Mouse (Mus musculus) layer of hippocampus, adult 8-10 months (tissue): ENCODE data around the gene Gprin1. TPM values are rescaled to one million over a fixed set of nuclear protein-coding genes. Genes with fewer than 3 reads are reported as not detected.

Source experiments
- DNase-seq, 2 experiments: peaks; one replicate each; pipeline ENCODE4 v3.0.0; 2022; ENCODE audit warnings: low spot score in 2 of 2
- total RNA-seq, 4 experiments: library from RNA; stranded (reverse); gene quantifications; 2 replicates each; pipeline ENCODE4 v1.2.4; 2022

Gene Gprin1
- total RNA-seq, 4 experiments from 2014 or later = 123 to 141 (median 132) TPM

DNA sequence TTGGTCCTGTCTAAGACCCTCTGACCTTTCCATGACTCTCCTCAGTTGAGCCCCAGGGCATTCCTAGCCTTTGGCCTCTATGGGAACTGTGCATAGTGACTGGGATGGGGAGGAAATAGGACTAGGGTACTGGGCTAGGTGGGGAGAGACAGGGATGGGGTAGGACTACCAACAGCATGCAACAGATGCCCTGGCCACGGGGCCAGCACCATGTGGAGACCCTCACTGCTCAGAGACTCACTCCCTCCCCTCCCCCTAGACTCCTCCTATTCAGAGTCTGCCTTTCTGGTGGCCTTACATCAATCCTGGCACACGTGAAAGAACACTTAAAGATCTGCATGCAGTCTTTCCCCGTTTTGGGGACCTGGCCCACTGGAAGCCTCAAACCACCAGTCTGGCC, 12.7 kb downstream of the Gprin1 start:
- no peak for DNase-seq

DNA sequence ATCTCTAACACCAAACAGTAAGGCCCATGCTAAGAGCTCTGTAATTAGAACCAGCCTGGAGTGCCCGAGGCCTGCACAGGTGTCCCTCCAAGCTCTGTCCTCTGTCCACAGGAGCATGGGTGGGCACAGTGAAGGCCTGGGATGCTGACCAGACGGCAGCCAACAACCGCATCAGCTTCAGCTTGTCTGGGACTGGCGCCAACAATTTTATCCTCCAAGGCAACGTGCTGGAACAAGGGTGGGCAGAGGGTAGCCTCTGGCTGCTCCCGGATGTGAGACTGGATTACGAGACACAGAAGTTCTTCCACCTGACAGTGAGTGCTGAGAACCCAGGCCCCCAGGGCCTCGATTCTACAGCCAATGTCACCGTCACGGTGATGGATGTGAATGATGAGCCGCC, 23.5 kb downstream of the Gprin1 start:
- DNase-seq = no peak

DNA sequence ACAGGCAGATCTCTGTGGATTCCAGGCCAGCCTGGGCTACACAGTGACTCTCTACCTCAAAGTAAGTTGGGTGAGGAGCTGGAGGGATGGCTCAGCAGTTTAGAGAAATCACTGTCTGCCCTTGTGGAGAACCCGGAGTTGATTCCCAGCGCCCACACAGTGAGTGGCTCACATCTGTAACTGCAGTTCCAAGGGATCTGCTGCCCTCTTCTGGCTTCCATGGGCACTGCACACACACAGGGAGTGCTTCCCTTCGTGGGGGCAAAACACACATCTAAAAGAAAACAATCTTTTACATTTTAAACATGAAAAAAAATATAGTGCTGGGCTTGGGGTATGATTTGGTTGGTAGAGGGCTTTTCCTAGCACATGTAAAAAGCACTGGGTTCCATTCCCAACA, 26.5 kb downstream of the Gprin1 start:
- DNase-seq = no peak

DNA sequence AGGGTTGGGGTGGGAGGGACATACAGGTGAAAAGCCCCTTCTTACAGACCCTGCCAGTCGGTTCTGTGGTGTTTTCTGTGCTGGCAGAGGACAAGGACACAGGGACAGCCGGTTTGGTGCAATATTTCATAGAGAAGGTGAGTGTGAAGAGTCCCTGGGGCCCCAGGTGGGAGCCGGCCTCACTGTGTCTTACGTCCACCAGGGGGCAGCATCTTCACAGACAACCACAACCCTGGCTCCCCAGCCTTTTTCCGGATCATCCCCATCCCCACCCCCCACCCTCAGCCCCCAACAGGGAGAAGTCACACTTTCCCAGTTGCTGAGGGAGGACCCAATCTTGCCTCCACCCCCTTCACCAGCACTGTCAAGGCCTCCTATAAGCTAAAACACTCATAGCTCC, 32.8 kb downstream of the Gprin1 start:
- peak in 1 of 2 experiments; percentile 62 for DNase-seq

DNA sequence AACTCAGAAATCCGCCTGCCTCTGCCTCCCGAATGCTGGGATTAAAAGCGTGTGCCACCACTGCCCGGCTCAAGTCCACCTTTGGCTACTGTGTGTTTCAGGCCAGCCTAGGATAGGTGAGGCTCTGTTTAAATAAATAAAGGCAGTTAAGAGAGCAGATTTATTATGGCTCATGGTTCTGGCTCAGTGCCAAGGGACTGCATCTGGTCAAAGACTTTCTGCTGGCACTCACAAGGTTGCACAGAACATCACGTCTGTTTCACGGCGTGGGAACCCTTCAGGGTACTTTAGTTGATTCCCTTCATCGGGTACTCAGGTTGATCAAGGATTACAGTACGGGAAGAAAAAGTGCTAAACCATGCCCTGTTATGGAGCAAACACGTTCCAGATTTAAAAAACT, 34.7 kb downstream of the Gprin1 start:
- no peak for DNase-seq

DNA sequence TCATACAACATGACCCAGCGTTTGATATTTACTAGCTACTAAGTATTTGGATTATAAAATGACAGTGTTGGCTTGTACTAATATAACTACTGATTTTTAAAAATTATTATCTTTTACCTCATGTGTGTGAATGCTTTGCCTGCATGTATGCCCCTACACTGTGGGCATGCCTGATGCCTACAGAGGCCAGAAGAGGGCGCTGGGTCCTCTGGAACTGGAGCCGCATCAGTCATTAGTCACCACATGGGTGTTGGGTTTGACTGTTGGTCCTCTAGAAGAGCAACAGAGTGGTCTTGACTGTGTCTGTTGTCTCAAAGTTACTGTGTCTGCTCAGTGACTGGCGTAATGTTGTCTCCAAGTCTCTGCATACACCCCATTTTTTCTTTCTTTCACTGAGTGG, 35.3 kb downstream of the Gprin1 start:
- no peak for DNase-seq

DNA sequence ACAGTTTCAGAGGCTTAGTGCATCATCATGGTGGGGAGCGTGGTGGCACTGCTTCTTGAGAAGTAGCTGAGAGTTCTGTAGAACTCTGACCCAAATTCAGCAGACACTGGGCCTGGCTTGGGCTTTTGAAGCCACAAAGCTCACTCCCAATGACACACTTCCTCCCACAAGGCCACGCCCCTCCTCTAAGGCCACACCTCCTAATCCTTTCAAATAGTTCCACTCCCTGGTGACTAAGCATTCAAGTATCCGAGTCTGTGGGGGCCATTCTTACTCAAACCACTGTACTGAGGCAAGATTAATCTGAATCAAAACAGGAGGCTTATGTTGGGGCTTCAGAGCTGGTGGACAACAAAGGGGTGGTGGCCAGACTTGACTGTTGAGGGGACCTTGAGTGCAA, 38.8 kb downstream of the Gprin1 start:
- no peak for DNase-seq

DNA sequence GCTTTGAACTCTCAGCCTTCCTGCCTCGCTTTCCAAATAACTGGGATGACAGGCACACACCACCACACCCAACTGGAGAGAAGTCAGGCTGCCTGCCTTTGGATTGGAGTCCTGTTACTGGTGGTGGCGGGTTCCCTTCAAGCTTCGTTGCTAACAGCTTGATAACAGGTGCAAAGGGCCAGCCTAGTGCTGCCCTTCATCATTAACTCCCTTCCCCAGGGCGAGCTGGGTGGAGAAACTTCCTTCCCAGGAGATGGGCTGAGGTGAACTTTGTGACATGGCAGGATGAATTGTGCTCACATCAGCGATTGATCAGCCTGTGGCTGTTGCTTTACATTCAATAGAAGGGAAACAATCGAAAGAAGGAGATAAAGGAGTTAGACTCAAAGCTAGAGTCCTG, 44.8 kb downstream of the Gprin1 start:
- DNase-seq = no peak

DNA sequence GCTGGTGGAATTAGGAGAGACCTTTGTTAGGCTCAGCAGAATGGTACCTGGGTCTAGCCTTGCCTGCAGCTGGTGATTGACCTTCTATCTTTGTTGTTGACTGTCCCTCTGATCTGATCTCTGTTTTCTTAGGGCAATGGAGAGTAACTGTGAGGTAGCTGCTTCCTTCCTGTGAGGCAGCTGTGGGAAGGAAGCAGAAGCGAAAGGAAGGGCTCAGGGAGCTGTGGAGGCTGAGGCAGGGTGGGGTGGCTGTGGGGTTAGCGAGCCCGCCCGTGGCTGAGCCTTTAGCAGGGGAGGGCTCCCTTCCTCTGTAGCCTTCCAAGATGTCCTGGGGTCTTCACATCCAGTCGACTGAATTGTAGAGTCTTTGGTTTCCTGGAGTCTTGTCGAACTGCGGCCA, 47.2 kb downstream of the Gprin1 start:
- DNase-seq = no peak

DNA sequence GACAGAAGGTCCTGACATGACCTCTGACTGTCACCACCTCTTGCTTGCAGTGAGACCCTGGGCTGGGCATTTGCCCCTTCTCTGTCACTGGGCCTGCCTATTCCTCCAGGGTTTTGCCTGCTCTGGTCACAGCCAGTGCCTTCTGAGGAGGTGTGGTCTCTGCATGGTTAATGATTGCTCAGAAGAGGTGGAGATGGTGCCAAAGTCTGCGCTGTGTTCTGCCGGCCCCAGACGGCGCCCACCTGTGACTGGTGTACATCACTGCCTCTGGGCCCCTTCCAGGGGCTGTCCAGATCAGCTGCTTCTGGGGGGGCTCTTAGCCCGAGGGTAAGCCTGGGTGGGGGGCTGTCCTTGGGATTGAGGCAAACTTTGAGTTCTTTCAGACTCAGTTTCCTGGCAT, 48.4 kb downstream of the Gprin1 start, which contains the start of gene Cdhr2:
TSS of gene Cdhr2 (plus strand) at position 219 of the 400 bp plus-strand sequence.
- no peak for DNase-seq

DNA sequence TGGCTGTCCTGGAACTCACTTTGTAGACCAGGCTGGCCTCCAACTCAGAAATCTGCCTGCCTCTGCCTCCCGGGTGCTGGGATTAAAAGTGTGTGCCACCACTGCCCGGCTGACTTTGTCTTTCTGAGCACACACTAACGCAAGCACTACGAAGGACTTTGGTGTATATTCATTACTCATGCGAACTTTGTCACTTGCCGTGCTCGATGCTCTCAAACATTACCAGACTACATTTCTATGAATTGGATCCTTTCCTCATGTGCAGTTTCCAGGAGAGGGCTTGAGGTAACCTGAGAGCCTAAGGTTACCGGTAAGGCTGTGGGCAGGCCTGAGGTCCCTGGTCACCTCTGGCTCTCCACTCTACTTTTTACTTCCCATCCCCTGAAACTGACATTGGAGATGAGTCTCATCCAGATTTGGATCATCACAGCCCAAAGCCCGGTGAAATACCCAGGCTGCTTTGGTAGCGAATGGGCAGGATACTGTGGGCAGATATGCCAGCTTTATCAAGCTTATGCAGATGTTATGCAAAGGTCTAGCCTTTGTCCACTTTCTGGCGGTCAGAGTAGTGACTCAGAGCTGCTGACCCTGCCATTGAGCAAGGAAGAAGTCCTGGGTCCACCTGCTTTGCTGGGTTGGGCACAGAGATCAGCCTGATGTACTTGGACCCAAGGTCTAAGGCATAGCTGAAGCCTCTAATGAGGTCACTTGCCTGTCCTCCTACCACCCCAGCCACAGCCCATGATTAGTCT, 54.0 kb downstream of the Gprin1 start:
- no peak for DNase-seq

DNA sequence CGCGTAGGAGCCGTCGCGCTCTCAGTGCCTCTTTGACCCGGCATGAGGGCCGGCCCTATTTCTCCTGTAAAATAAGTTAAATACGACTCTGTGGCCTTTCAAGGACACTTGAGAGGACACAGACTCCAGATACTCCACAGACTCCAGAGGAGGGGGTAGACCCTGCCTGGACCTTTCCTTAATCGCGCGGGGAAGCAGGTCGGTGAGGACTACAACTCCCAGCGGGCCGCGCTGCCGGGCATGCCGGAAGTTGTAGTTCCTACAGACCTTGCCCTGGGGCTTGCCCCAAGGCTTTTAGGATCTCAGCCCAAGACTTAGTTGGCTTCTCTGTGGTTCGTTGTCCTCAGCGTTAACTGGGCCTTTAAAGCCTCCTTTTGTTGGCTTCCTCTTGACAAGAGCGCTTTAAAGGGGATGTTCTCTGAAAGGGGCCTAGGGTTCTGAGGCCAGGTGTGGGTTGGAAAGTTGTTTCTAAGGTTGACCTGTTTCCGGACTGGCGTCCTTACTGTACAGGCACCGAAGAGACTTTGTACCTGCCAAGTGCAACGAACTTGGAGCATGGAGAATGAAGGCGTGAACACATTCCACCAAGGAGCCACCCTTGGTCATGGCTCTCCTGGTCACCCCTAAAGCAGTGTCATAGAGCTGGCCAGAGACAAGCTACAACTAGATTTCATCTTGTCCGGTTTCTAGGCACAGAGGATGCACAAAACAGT, 55.2 kb downstream of the Gprin1 start:
- DNase-seq = peak; percentile 87 to 90

DNA sequence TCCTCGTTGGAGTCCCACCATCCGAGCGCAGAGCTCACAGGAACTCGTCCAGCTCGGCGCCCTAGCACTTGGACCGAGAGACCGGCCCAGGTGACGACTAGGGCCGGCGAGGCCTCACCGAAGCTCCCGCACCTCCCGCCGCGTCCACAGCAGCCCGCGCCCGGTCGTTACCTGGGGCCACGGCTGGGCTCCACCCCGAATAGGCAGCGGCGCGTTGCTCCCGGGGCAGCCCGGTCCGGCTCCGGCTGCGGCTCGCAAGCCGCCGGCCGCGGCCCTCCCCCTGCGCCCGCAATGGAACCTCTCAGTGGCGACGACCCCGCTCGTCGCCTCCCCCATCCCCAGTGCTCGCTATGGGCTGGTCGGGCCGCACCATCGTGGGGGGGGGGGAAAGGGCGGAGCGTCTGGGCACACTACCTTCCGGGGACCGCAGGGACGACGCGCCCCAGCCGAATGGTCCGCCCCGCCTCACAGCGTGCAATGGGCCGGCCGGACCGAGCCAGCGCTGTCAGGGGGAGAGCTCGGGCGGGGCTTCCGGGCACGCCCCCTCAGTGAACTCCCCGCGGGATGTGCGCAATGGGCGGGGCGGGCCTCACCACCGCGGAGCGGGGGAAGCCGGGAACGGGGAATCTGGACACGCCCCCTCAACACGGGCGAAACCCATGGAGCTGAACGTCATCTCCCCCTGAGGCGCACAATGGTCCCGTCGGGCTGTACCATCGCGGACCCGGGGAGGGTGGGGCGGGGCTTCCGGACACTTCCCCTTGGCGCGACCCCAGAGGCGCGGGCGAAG, 55.9 kb downstream of the Gprin1 start, which contains the start of gene Rnf44:
TSS of gene Rnf44 (minus strand) at position 350 of the 790 bp plus-strand sequence.
- DNase-seq = peak; percentile 98 to 99

DNA sequence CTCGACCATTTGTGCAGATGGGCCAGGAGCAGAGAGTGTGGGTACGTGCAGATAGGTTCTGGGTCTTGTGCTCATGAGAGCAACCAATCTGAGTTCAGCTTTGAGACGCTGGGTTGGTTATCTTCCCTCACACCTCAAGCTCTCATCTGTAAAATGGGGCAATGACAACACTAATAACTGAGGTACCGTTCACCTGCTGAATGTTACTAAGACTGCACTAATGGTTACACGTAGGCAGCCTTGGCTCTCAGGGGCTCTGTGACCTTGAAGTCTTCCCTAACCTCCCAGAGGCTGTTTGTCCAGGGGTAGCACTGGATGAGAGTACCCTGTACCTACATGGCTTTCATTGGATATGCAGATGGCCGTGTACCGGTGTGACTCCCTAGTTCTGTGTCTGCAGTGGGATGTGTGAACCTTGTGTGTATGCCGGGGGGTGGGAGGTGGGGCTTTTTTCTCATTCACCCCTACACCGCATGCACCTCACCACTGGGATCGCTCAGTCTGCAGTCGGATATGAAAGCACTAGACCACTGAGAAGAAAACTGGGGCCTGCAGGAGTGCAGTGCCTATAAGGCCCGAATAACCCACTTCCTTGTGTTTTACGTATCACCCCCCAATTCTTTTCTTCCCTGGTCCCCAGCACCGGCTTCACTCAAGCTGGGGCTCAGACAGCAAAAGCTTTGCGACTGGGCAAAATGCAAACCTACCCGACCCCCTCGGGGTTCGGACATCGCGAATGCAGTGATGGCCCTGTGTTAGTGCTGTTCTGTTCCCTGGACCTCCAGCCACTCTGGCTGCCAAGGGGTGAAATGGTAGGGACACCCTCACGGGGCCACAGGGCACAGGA, 56.7 kb downstream of the Gprin1 start:
- no peak for DNase-seq

DNA sequence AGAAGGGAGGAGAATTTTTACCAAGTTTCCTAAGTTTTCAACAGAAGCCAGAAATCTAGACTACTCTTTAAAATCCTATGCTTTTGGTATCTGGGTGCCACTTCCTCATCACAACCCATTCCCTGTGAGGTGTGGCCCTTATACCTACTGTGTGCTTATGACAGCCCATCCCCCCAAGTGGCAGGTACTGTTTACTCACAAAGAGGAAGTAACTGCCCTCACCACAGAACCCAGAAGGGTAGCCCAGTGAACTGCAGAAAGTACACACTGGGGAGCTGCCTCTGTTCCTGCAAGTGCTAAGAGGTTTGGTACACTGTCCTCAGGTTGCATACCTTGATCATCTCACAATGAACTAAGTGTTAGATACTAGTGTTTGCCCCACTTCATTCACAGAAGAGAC, 57.9 kb downstream of the Gprin1 start:
- DNase-seq = no peak

DNA sequence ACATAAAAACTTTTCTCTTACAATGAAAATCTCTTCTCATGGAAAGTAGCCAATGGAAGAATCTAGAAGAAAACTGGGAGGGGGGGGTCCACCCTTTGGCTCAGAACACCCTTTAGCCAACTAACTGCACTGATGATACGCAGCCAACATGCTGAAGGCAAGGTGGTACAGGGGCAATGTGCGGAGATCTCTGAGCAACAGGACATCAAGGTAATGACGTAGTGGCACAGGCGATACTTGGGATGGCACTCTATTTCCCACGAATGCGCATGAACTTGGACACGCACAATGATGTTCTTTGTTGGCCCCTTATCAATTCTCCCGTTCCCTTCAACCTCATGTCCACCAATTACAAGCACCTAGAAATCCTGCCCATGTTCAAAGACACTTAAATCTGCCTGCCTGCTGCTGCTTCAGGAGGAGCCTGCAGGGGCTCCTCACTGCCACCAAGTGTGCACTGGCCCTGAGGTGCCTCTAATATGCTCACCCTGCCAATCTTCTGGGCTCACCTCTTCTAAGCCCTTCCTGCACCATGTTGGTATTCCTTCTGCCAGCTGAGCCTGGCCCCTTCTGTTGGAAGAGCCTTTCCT, 59.4 kb downstream of the Gprin1 start:
- DNase-seq = no peak

DNA sequence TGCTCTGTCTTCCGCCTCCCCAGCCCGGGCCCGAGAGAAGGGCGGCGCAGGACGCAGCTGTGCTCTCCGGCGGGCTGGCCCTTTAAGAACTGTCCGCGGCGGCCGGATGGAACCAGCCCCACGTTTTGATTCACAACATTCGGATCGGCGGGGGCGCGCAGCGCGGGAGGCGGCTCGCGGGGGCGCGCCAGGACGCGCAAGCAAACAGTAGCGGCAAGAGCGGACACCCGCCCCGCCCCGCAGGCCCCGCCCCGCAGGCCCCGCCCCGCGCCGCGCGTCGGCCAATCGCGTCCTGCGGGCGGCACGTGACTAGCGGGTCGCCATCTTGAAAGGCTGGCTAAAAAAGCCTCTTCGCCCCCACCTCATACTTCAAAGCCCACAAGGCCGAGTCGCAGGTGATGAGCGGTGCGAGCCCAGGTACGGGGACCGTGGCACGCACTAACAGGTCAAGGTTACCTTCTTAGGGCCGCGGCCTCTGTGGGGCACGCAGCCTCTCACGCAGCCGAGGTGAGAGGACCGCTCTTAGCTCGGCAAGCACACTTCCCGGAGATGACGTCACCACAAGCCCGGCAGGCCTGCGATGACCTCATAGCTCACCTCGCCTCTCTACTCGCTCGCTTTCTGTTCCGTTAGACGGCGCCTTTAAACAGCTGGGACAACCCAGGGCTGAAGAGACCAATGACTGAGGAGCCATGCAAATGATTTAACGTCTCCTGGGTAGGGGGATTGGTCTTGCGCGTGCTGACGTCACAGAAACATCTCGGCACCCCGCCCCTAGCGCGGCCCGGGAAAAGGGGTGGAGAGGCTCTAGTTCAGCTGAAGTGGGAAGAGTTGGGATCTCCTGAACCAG, 61.9 kb downstream of the Gprin1 start:
- peak; percentile 95 to 96 for DNase-seq

DNA sequence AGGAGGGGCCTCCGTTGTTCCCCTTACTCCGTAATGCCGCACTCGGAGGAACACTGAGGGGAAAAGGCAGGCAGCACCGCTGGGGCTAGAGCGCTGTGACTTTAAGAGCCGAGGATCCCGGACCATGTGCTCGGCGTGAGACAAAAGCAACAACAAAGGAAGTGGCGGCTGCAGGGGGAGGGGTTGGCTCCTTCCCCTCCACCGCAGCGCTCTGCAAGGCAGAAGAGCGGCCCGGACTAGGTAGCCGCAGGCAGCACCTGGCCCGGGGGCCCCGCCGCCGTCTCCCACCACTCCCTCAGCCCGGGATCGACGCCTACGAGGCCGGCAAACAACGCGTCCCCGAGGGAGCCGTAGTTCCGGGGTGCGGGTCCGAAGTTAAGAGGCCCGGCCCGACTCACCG, 62.6 kb downstream of the Gprin1 start:
- peak; percentile 67 to 71 for DNase-seq
